Mouse (Mus musculus) layer of hippocampus, adult 18-20 months (tissue): ENCODE results near the gene Cacng1. TPM values are rescaled to one million over a fixed set of nuclear protein-coding genes. Genes with fewer than 3 reads are reported as not detected.

Experiments
- DNase-seq, 2 experiments: peaks; one replicate each; pipeline ENCODE4 v3.0.0; 2022; ENCODE audit warnings: low spot score in 2 of 2
- total RNA-seq, 2 experiments: library from RNA; stranded (reverse); gene quantifications; 2 replicates each; pipeline ENCODE4 v1.2.3; 2021

Gene Cacng1
- total RNA-seq, 2 experiments from 2014 or later, result not detected

GRCm38 (mm10) chr11:107710379-107710778, 5.9 kb downstream of the Cacng1 start:
- DNase-seq, result peak in 1 of 2 experiments; percentile 13

GRCm38 (mm10) chr11:107707897-107708610, 8.3 kb downstream of the Cacng1 start:
- DNase-seq, result no peak

- no peak for DNase-seq
Measured at GRCm38 (mm10) chr11:107705476-107706074, 10.7 kb downstream of the Cacng1 start.

- DNase-seq, result no peak
Measured at GRCm38 (mm10) chr11:107705060-107705459, 11.3 kb downstream of the Cacng1 start.

- DNase-seq, result no peak
Measured at GRCm38 (mm10) chr11:107703272-107704134, 12.8 kb downstream of the Cacng1 start.

GRCm38 (mm10) chr11:107699967-107700366, 16.4 kb downstream of the Cacng1 start:
- no peak for DNase-seq

- DNase-seq, result no peak
Measured at GRCm38 (mm10) chr11:107693338-107693737, 23.0 kb downstream of the Cacng1 start.

- no peak for DNase-seq
Measured at GRCm38 (mm10) chr11:107691569-107691968, 24.8 kb downstream of the Cacng1 start.

GRCm38 (mm10) chr11:107688480-107688879, 27.8 kb downstream of the Cacng1 start:
- no peak for DNase-seq

GRCm38 (mm10) chr11:107686290-107686689, 30.0 kb downstream of the Cacng1 start:
- DNase-seq, result no peak

- DNase-seq, result no peak
Measured at GRCm38 (mm10) chr11:107683544-107684465, 32.5 kb downstream of the Cacng1 start.

- DNase-seq, result no peak
Measured at GRCm38 (mm10) chr11:107682694-107683355, 33.5 kb downstream of the Cacng1 start.

- no peak for DNase-seq
Measured at GRCm38 (mm10) chr11:107676207-107676940, 39.9 kb downstream of the Cacng1 start.

- no peak for DNase-seq
Measured at GRCm38 (mm10) chr11:107675246-107675645, 41.1 kb downstream of the Cacng1 start.

GRCm38 (mm10) chr11:107674601-107675000, 41.7 kb downstream of the Cacng1 start:
- DNase-seq, result no peak

- DNase-seq, result no peak
Measured at GRCm38 (mm10) chr11:107674006-107674405, 42.3 kb downstream of the Cacng1 start.

GRCm38 (mm10) chr11:107668977-107669376, 47.3 kb downstream of the Cacng1 start:
- DNase-seq, result no peak

- no peak for DNase-seq
Measured at GRCm38 (mm10) chr11:107668223-107668622, 48.1 kb downstream of the Cacng1 start.

- no peak for DNase-seq
Measured at GRCm38 (mm10) chr11:107667542-107667941, 48.8 kb downstream of the Cacng1 start.

GRCm38 (mm10) chr11:107662666-107663065, 53.7 kb downstream of the Cacng1 start:
- no peak for DNase-seq
